Mouse (Mus musculus) MEL (cell line): ENCODE results near the gene Mecom. TPM values are rescaled to one million over a fixed set of nuclear protein-coding genes. Genes with fewer than 3 reads are reported as not detected.

ENCODE experiments used
- DNase-seq: peaks from one replicate; pipeline ENCODE4 v3.0.0; 2011; ENCODE audit warnings: low read depth, low spot score
- H3K27ac ChIP-seq: 2 replicates; pipeline ENCODE4 v1.5.1; 2012; ENCODE audit warnings: low read depth, mild to moderate bottlenecking, control low read depth, low read length, moderate library complexity; ENCODE audit not compliant: control insufficient read depth
- H3K27me3 ChIP-seq, 2 experiments: fragments of 150-350 bp in 1 of 2; sonication (generic) in 1 of 2; 2 replicates each; pipeline ENCODE4 v1.6.1; 2012; ENCODE audit warnings: low read length in 2 of 2, mild to moderate bottlenecking in 2 of 2, improper control_type of control experiment in 1 of 2, moderate library complexity in 1 of 2; ENCODE audit not compliant: insufficient read depth in 2 of 2, control insufficient read depth in 1 of 2
- H3K36me3 ChIP-seq, 2 experiments: 2 replicates each; pipeline ENCODE4 v1.6.1; 2012 to 2014; ENCODE audit warnings: low read length in 2 of 2, improper control_type of control experiment in 1 of 2, inconsistent platforms in 1 of 2, mild to moderate bottlenecking in 1 of 2; ENCODE audit not compliant: insufficient read depth in 2 of 2, control insufficient read depth in 1 of 2
- H3K4me1 ChIP-seq, 2 experiments: fragments of 150-350 bp in 1 of 2; sonication (generic) in 1 of 2; 2 replicates each; pipeline ENCODE4 v1.6.1; 2012; ENCODE audit warnings: low read length in 2 of 2, improper control_type of control experiment in 1 of 2, mild to moderate bottlenecking in 1 of 2; ENCODE audit not compliant: insufficient read depth in 2 of 2, control insufficient read depth in 1 of 2
- H3K4me3 ChIP-seq, 2 experiments: fragments of 150-350 bp in 1 of 2; sonication (generic) in 1 of 2; 2 replicates each; pipeline ENCODE4 v1.5.1; 2012; ENCODE audit warnings: low read depth in 2 of 2, low read length in 2 of 2, mild to moderate bottlenecking in 2 of 2, moderate library complexity in 2 of 2, control low read depth in 1 of 2, improper control_type of control experiment in 1 of 2; ENCODE audit not compliant: control insufficient read depth in 1 of 2, insufficient read depth in 1 of 2
- H3K79me2 ChIP-seq: 2 replicates; pipeline ENCODE4 v1.6.1; 2012; ENCODE audit warnings: mild to moderate bottlenecking, low read length, moderate library complexity; ENCODE audit not compliant: control insufficient read depth, poor library complexity, insufficient read depth
- H3K9ac ChIP-seq: 2 replicates; pipeline ENCODE4 v1.6.1; 2012; ENCODE audit warnings: low read depth, mild to moderate bottlenecking, control low read depth, low read length, moderate library complexity; ENCODE audit not compliant: control insufficient read depth, poor library complexity, severe bottlenecking
- H3K9me3 ChIP-seq: fragments of 150-350 bp; sonication (generic); replicated peaks from 2 replicates; pipeline ENCODE4 v1.6.1; 2012; ENCODE audit warnings: mild to moderate bottlenecking, low read length, improper control_type of control experiment, moderate library complexity; ENCODE audit not compliant: insufficient read depth
- BHLHE40 ChIP-seq: IDR thresholded peaks from 2 replicates; pipeline ENCODE4 v1.6.1; 2012; ENCODE audit warnings: low read depth, mild to moderate bottlenecking, inconsistent platforms, low read length, improper control_type of control experiment, borderline replicate concordance
- CTCF ChIP-seq, 3 experiments: IDR thresholded peaks in 2 of 3; conservative IDR thresholded peaks in 1 of 3; 2 replicates each; pipeline ENCODE4 v1.5.1; 2011 to 2012; ENCODE audit warnings: low read length in 3 of 3, low read depth in 2 of 3, mild to moderate bottlenecking in 2 of 3, improper control_type of control experiment in 1 of 3, inconsistent platforms in 1 of 3, mixed read lengths in 1 of 3, moderate library complexity in 1 of 3; ENCODE audit not compliant: control insufficient read depth in 1 of 3, insufficient read depth in 1 of 3, poor library complexity in 1 of 3, severe bottlenecking in 1 of 3
- ELF1 ChIP-seq: IDR thresholded peaks from 2 replicates; pipeline ENCODE4 v1.6.1; 2014; ENCODE audit warnings: low read depth, mild to moderate bottlenecking, inconsistent platforms, low read length, improper control_type of control experiment, moderate library complexity
- EP300 ChIP-seq, 2 experiments: IDR thresholded peaks; 2 replicates each; pipeline ENCODE4 v1.6.1; 2011; ENCODE audit warnings: improper control_type of control experiment in 2 of 2, low read length in 2 of 2, low read depth in 1 of 2, mild to moderate bottlenecking in 1 of 2
- GABPA ChIP-seq: IDR thresholded peaks from 2 replicates; pipeline ENCODE4 v1.6.1; 2012; ENCODE audit warnings: low read depth, mild to moderate bottlenecking, inconsistent platforms, low read length, improper control_type of control experiment, moderate library complexity
- HCFC1 ChIP-seq: IDR thresholded peaks from 2 replicates; pipeline ENCODE4 v1.6.1; 2012; ENCODE audit warnings: low read depth, mild to moderate bottlenecking, inconsistent platforms, low read length, improper control_type of control experiment, moderate library complexity
- JUND ChIP-seq: IDR thresholded peaks from 2 replicates; pipeline ENCODE4 v1.6.1; 2011; ENCODE audit warnings: low read depth, mild to moderate bottlenecking, improper control_type of control experiment, low read length
- MAFK ChIP-seq: IDR thresholded peaks from 2 replicates; pipeline ENCODE4 v1.6.1; 2011; ENCODE audit warnings: low read depth, mild to moderate bottlenecking, low read length, improper control_type of control experiment, borderline replicate concordance
- MAX ChIP-seq: IDR thresholded peaks from 2 replicates; pipeline ENCODE4 v1.6.1; 2011; ENCODE audit warnings: low read length, improper control_type of control experiment
- MAZ ChIP-seq: IDR thresholded peaks from 2 replicates; pipeline ENCODE4 v1.6.1; 2012; ENCODE audit warnings: low read depth, mild to moderate bottlenecking, inconsistent platforms, low read length, improper control_type of control experiment
- POLR2A ChIP-seq, 2 experiments: IDR thresholded peaks; 2 replicates each; pipeline ENCODE4 v1.6.1; 2011 to 2012; ENCODE audit warnings: low read length in 2 of 2, mild to moderate bottlenecking in 2 of 2, control low read depth in 1 of 2, improper control_type of control experiment in 1 of 2, low read depth in 1 of 2, moderate library complexity in 1 of 2; ENCODE audit not compliant: control insufficient read depth in 1 of 2, insufficient read depth in 1 of 2, poor library complexity in 1 of 2
- POLR2AphosphoS2 ChIP-seq: IDR thresholded peaks from 2 replicates; pipeline ENCODE4 v1.6.1; 2011; ENCODE audit warnings: low read length, improper control_type of control experiment
- RAD21 ChIP-seq: IDR thresholded peaks from 2 replicates; pipeline ENCODE4 v1.6.1; 2011; ENCODE audit warnings: mild to moderate bottlenecking, low read depth, low read length, improper control_type of control experiment
- RCOR1 ChIP-seq: IDR thresholded peaks from 2 replicates; pipeline ENCODE4 v1.6.1; 2012; ENCODE audit warnings: low read depth, mild to moderate bottlenecking, inconsistent platforms, low read length, improper control_type of control experiment
- SIN3A ChIP-seq: IDR thresholded peaks from 2 replicates; pipeline ENCODE4 v1.6.1; 2012; ENCODE audit warnings: low read length, improper control_type of control experiment, inconsistent platforms
- TBP ChIP-seq: IDR thresholded peaks from 2 replicates; pipeline ENCODE4 v1.8.0; 2011; ENCODE audit warnings: low read depth, low read length, improper control_type of control experiment
- TCF12 ChIP-seq: IDR thresholded peaks from 2 replicates; pipeline ENCODE4 v1.6.1; 2014; ENCODE audit warnings: low read depth, mild to moderate bottlenecking, inconsistent platforms, low read length, improper control_type of control experiment, moderate library complexity
- USF1 ChIP-seq: IDR thresholded peaks from 2 replicates; pipeline ENCODE4 v1.6.1; 2014; ENCODE audit warnings: low read depth, mild to moderate bottlenecking, inconsistent platforms, low read length, improper control_type of control experiment, moderate library complexity
- ZC3H11A ChIP-seq: IDR thresholded peaks from 2 replicates; pipeline ENCODE4 v1.6.1; 2012; ENCODE audit warnings: low read depth, mild to moderate bottlenecking, inconsistent platforms, low read length, improper control_type of control experiment
- ZMIZ1 ChIP-seq: IDR thresholded peaks from 2 replicates; pipeline ENCODE4 v1.6.1; 2012; ENCODE audit warnings: low read depth, mild to moderate bottlenecking, inconsistent platforms, low read length, improper control_type of control experiment, moderate library complexity
- ZNF384 ChIP-seq: IDR thresholded peaks from 2 replicates; pipeline ENCODE4 v1.6.1; 2012; ENCODE audit warnings: low read depth, mild to moderate bottlenecking, inconsistent platforms, low read length, improper control_type of control experiment
- polyA plus RNA-seq, 2 experiments: library from polyadenylated mRNA; stranded (reverse) in 1 of 2; unstranded in 1 of 2; fragments of >175 nt in 1 of 2; fragments of >200 nt in 1 of 2; gene quantifications; 2 replicates each; pipeline versions ENCODE4 v1.2.1 to v1.2.4; 2012; ENCODE audit warnings: low replicate concordance in 2 of 2, low read depth in 1 of 2; ENCODE audit not compliant: insufficient read length in 2 of 2, insufficient read depth in 1 of 2, missing spikeins in 1 of 2
- total RNA-seq: library from RNA; depleted of rRNA; stranded (reverse); fragments of 300-350 nt; gene quantifications from 2 replicates; pipeline ENCODE4 v1.2.3, GENCODE M21; 2012

The Mecom gene
- total and polyA plus RNA-seq, 3 experiments: 0.04 TPM; not detected in 2

DNA sequence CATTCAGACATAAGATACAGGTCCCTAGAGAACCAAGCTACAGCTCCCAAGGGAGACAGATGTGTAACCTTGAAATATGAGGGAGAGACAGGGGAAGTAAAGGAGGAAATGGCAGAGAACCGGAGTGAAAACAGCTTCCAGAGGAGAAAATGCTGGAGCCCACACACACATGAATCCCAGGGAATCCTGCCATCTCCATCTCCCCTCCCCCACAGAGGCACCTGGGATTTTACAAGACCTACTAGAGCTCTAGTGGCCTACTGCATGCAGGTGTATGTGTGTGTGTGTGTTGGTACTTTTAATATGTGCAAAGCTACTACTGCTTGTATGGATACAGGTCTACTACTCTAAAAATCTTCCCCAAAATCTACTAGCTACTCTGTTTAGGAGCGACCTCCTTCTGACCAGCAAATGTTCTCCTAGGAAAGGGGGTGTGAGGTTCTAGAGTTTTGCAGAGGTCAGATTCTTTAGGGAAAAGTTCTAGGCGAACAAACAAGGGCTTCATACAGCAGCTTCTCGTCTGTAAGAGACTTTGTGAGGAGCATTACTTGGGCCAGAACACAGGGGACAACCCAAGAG lies 36.7 kb downstream of the Mecom start:
- Histone ChIP-seq H3K9ac (no peak overlapping the region), H3K27ac (no peak overlapping the region), H3K79me2 (no peaks in the 10 kb centered on the region), H3K9me3 (no peaks in the 10 kb centered on the region), H3K36me3 (no peaks in the 10 kb centered on the region), H3K4me1 (no peaks in the 10 kb centered on the region), H3K4me3 (no peak overlapping the region), H3K27me3 (no peaks in the 10 kb centered on the region)
- no peak for TF ChIP-seq ZNF384
- no peak for TF ChIP-seq MAFK
- TF ChIP-seq HCFC1: no peak
- no peak for TF ChIP-seq ELF1
- no peak for TF ChIP-seq SIN3A
- no peak for TF ChIP-seq TCF12
- TF ChIP-seq RAD21: no peak
- no peak for TF ChIP-seq EP300 (IDR thresholded peaks at IDR 0.05; ENCODE audit: low read depth in 1 of 2, low read length in 2 of 2)
- TF ChIP-seq TBP: no peak
- no peak for TF ChIP-seq USF1
- TF ChIP-seq MAZ: no peak
- no peak for TF ChIP-seq ZMIZ1
- TF ChIP-seq GABPA: no peak
- no peak for DNase-seq

GRCm38 (mm10) chr3:30510646-30511045 lies 37.2 kb downstream of the Mecom start:
- Histone ChIP-seq H3K79me2 (no peaks in the 10 kb centered on the region), H3K27me3 (no peaks in the 10 kb centered on the region), H3K36me3 (no peaks in the 10 kb centered on the region), H3K4me1 (no peaks in the 10 kb centered on the region), H3K9ac (no peak overlapping the region), H3K27ac (no peak overlapping the region), H3K9me3 (no peaks in the 10 kb centered on the region)
- TF ChIP-seq ZMIZ1 (no peak), JUND (no peak), HCFC1 (no peak), CTCF (IDR thresholded peaks at IDR 0.05 in 2 of 3, conservative IDR thresholded peaks at IDR 0.05 in 1 of 3; ENCODE audit: control insufficient read depth in 1 of 3, insufficient read depth in 1 of 3, low read depth in 2 of 3, low read length in 3 of 3, poor library complexity in 1 of 3, severe bottlenecking in 1 of 3) (no peak), SIN3A (no peak)
- TF ChIP-seq, all 39 proteins: peak for 0
- no peak for DNase-seq
- no peak overlapping the region for H3K4me3 ChIP-seq

DNA sequence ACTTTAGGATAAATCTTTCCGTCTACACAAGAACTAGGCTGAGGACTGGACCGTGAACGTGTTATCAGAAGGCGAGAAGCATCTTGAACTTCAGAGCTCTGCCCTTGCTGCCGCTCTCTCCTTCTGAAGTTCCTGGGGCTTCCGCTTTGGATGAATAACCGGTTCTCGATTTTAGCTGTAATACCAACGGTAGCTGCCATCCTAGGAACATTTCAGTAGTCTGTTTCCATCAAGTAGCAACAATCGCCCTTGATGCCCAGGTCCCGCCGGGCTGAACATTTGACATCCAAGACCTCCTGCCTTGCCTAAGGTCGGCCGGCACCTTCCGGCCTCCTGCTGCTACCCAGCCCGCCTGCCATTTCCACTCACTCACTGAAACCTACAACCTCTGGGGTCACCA lies 37.7 kb downstream of the Mecom start:
- no peak overlapping the region for H3K4me3 ChIP-seq
- no peak for TF ChIP-seq MAZ
- no peak for TF ChIP-seq MAX
- no peak for TF ChIP-seq TCF12
- TF ChIP-seq ZC3H11A: no peak
- TF ChIP-seq GABPA: no peak
- no peak for TF ChIP-seq BHLHE40
- TF ChIP-seq ZMIZ1: no peak
- no peak for TF ChIP-seq RCOR1
- no peak for TF ChIP-seq POLR2AphosphoS2
- no peak for TF ChIP-seq POLR2A (IDR thresholded peaks at IDR 0.05; ENCODE audit: control insufficient read depth in 1 of 2, insufficient read depth in 1 of 2, low read depth in 1 of 2, low read length in 2 of 2, poor library complexity in 1 of 2)
- TF ChIP-seq, all 39 proteins: peak for 0
- no peaks in the 10 kb centered on the region for H3K4me1 ChIP-seq
- no peak overlapping the region for H3K27ac ChIP-seq
- no peaks in the 10 kb centered on the region for H3K79me2 ChIP-seq
- no peak overlapping the region for H3K9ac ChIP-seq
- no peaks in the 10 kb centered on the region for H3K36me3 ChIP-seq
- no peaks in the 10 kb centered on the region for H3K27me3 ChIP-seq
- H3K9me3 ChIP-seq: no peaks in the 10 kb centered on the region
- DNase-seq: no peak
